Mouse (Mus musculus) adrenal gland, adult 18-20 months (tissue): Measurements from ENCODE around the gene Ap1s1. TPM values are rescaled to one million over a fixed set of nuclear protein-coding genes. Genes with fewer than 3 reads are reported as not detected.

Experiments
- DNase-seq, 2 experiments: peaks; one replicate each; pipeline ENCODE4 v3.0.0; 2021 to 2022; ENCODE audit warnings: low spot score in 2 of 2
- microRNA-seq, 2 experiments: library from miRNA; unstranded; fragments of <30 nt; microRNA quantifications; one replicate each; pipeline ENCODE4 v1.2.0; 2021; ENCODE audit warnings: borderline number of aligned reads in 2 of 2
- total RNA-seq, 2 experiments: library from RNA; stranded (reverse); gene quantifications; 1 replicate in 1 of 2; 2 replicates in 1 of 2; pipeline ENCODE4 v1.2.3; 2021

The Ap1s1 gene
- total RNA-seq, 2 experiments from 2014 or later: 90.6 to 96.8 TPM

DNA sequence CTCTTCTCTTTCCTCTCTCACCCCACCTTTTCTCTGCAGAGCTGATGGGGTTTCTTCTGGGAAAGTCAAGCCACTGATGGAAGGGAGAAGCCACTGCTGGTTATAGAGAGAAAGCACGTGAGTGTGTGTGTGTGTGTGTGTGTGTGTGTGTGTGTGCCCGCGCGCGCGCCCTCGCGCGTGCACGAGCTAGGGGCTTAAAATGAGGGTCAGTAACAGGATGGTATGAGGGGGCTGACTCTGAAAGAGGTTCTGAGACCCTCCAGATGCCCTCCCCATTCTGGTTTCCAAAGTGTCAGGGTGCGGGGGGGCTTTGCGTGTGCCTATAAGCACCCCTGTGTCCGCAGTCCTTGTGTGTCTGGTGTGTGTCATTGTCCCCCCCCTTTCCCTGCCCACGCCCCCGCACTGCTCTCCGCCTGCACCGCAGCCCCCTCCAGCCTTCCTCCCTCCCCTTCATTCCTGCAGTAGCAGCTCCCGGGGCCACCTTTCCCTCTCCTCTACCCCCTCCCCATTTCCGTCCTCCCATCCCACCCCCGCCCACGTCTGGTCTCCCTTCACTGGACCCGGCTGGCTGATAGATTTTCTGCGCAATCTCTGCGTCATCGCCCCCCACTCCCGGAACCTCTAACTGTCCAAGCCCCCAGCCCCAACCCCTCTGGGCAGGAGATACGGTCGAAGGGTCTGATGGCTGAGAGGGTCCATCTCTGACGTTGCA, 17.2 kb downstream of the Ap1s1 start:
- no peak for DNase-seq

DNA sequence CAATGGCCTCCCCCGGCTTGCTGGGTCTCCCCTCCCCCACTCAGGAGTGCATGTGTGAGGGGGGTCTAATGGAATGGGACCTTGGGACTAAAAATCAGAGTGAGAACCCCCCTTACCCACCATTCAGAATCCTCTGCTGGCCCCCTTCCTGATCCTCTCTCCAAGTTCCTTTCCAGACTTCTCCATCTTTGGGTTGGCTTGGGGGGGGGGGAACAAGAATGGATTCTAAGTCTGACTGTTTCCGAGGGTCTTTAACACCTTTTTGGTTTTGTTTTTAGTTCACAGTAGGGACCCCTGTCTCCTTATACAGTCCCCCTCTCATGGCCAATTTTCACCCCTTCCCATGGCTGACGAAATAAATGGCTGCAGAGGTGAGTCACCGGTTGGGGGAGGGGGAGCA, 19.8 kb downstream of the Ap1s1 start, which contains the start of gene Vgf:
Gene Vgf (plus strand): TSS at position 301 of the 400 bp plus-strand sequence.
- no peak for DNase-seq

DNA sequence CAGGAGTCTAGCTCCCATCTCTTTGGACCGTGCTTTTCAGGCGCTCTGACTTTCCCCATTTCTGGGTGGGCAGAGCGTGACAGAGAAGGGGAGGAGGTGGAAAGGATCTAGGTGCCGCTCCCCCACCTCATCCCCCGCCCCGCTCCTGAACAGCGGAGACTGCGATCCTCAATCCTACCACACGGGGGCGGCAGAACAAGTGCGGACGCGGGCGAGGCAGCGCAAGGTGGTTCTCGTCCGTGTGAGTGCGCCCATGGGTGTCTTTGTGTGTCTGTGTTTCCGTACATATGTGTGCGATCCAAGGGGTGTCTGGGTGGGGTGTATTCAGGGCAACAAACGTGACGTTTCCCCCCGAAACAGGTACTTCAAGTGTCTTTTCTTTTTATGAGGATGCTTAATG, 20.8 kb downstream of the Ap1s1 start:
- DNase-seq: peak; percentile 85 to 87

GRCm38 (mm10) chr5:137024318-137024717, 21.6 kb downstream of the Ap1s1 start:
- DNase-seq: no peak

DNA sequence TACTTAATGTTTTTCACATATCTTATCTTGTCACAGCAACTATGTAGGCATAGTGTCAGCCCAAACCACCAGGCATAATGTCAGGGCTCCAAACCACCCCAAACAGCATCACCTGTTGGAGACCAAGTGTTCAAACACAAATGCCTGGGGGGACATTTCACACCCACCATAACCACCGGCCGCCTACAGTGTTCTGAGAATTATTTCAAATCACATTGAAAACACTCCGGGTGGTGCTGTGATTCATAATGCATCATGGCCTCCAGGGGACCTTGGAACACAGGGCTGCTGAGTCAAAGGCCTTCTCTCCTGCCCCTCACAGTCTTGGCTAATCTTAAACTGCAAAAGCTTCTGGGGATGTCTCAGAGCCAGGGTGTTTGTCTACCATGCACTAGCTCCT, 30.0 kb downstream of the Ap1s1 start:
- DNase-seq: peak in 1 of 2 experiments; percentile 42

DNA sequence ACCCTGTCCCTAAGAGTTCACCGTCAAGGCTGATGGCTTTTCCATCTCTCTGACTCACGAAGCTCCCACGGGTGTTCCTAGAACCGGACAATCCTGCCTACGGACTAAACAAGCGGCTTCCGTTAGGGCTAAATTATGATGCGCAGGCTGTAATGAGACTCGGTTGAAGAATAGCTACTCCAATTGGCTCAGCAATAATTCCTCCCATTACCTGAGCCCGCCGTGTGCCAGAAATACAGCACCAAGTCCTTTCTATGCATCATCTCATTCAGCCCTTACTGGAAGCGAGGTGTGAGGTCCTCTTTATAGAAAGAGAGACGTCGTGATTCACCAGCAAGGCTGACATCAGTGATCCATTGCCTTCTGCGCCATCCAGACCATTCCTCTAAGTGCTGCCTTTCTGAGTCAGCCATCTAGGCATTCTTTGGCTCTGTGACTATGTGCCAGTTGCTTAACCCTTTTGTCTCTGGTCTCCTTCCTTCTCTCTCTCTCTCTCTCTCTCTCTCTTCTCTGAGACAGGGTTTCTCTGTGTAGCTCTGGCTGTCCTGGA, 33.5 kb downstream of the Ap1s1 start:
- peak in 1 of 2 experiments; percentile 39 for DNase-seq

DNA sequence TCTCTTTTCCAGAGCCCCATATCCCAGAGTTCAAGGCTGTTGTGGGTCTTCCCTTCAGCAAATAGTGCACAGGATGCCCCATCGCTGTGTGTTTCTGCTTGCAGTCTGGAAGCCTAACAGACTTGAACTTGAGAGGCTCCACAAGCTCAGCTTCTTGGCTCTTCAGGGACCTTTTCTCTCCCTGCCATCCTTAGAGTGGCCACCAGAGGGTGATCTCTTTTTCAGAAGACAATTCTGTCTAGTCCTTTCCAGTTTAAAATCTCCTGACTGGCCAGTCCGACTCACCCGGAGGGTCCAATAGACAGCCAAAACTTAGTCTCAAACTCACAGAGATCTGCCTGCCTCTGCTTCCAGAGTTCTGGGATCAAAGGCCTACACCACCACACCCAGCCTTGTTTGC, 35.9 kb downstream of the Ap1s1 start:
- peak; percentile 45 to 60 for DNase-seq

DNA sequence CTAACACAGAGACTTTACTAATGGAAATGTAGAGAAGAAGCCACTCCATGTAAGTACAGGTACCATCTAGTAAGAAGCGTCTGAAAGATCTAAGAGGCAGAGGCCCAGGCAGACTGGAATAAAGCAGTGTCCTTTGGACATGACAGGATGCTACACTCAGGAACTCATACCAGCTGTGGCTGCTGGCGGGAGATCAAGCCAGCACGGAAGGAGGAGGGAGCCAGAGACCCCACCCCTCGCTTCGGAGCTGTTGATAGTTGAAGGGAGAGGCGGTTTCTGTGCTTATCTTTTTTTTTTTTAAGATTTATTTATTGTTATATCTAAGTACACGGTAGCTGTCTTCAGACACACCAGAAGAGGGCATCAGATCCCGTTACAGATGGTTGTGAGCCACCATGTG, 38.7 kb downstream of the Ap1s1 start:
- DNase-seq: no peak

- no peak for DNase-seq
Measured at GRCm38 (mm10) chr5:137000612-137001011, 45.3 kb downstream of the Ap1s1 start.

GRCm38 (mm10) chr5:136999449-136999848, 46.5 kb downstream of the Ap1s1 start:
- no peak for DNase-seq

GRCm38 (mm10) chr5:136989801-136990200, 56.1 kb downstream of the Ap1s1 start:
- no peak for DNase-seq

- DNase-seq: no peak
Measured at GRCm38 (mm10) chr5:136988420-136988819, 57.5 kb downstream of the Ap1s1 start.

DNA sequence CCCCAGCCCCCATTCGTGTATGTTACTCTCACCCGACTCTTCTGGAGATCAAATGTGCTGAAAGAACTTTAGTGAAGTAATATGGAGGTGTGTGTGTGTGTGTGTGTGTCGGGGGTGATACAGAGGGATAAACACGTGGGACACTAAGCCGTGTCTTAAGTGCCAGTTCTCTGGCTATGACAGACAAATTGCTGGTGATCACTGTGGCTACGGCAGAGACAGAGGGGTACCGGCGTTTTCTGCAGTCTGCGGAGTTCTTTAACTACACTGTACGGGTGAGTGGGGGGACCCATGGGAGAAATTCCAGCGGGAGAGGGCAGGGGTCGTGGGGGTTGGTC, 58.0 kb downstream of the Ap1s1 start, which contains the start of gene Znhit1:
Gene Znhit1 (minus strand): TSS at position 88 of the 338 bp plus-strand sequence.
- no peak for DNase-seq

GRCm38 (mm10) chr5:136987138-136987933, 58.6 kb downstream of the Ap1s1 start:
- peak; percentile 79 to 82 for DNase-seq

GRCm38 (mm10) chr5:136986695-136987137, 59.2 kb downstream of the Ap1s1 start, which contains the start of gene Plod3:
Plod3 (plus strand) TSS chr5:136987019.
- peak; percentile 87 to 88 for DNase-seq

Small RNA genes within 50 kb of the gene (microRNA-seq; reads per million reads assigned to microRNA genes)
- 32.6 to 59.4 reads per million in 2 experiments for gene Mir702

Other genes with a start within 250 kb of the Ap1s1 start
- gene Col26a1, start 162.9 kb downstream of the Ap1s1 start, total RNA-seq: under 1 TPM in 1 of 2 experiments, not detected in 1; 0.60 TPM
- 10 to 100 TPM; 26.0 to 34.6 TPM for gene Ift22, start 138.0 kb downstream of the Ap1s1 start, total RNA-seq
- 100 to 1,000 TPM; 184 to 185 TPM for gene Fis1, start 92.9 kb downstream of the Ap1s1 start, total RNA-seq
- 10 to 100 TPM; 12.7 TPM for gene Cldn15, start 79.5 kb downstream of the Ap1s1 start, total RNA-seq
- gene Plod3, start 59.1 kb downstream of the Ap1s1 start, total RNA-seq: 10 to 100 TPM; 68.7 to 72.3 TPM
- gene Znhit1, start 58.1 kb downstream of the Ap1s1 start, total RNA-seq: 10 to 100 TPM; 87.2 to 93.5 TPM
- 10 to 100 TPM; 12.8 to 15.6 TPM for gene Vgf, start 19.7 kb downstream of the Ap1s1 start, total RNA-seq
- 10 to 100 TPM in 1 of 2 experiments, 1 to 10 TPM in 1; 3.3 to 17.1 TPM for gene Serpine1, start 26.1 kb upstream of the Ap1s1 start, total RNA-seq
- 10 to 100 TPM; 39.1 to 42.2 TPM for gene Trim56, start 70.1 kb upstream of the Ap1s1 start, total RNA-seq
- not detected for gene Muc3, start 103.2 kb upstream of the Ap1s1 start, total RNA-seq
- under 1 TPM; 0.20 to 0.32 TPM for gene Muc3a, start 166.3 kb upstream of the Ap1s1 start, total RNA-seq
- 10 to 100 TPM; 10.0 to 12.9 TPM for gene Ache, start 241.4 kb upstream of the Ap1s1 start, total RNA-seq
- gene Ufsp1, start 248.5 kb upstream of the Ap1s1 start, total RNA-seq: 10 to 100 TPM in 1 of 2 experiments, 1 to 10 TPM in 1; 8.8 to 10.2 TPM